ENCODE assay signal across 17 mouse cellular contexts in genomic region chr12:81168494-81168893, GRCm38 (mm10).
DNase-seq lines count a peak whose midpoint lies in the region; ATAC-seq and TF ChIP-seq lines count a peak whose summit lies in the region.
"Had no signal": no experiment of that assay in that cellular context is flagged by ENCODE, and none has a peak within 500 bp of the region (broad histone marks: within the 10 kb centered on the region; RNA-seq: fewer than 3 reads in every experiment).

No protein-coding gene starts in this region.

- H3K9ac ChIP-seq in forebrain, postnatal 0 days: no peak overlapping the region
- no peak overlapping the region for H3K9ac ChIP-seq in lung, embryonic 14.5 days
- H3K9ac ChIP-seq: hindbrain, embryonic 12.5 days had no signal

- no peaks in the 10 kb centered on the region for H3K4me1 ChIP-seq in forebrain, postnatal 0 days (ENCODE audit: insufficient read depth)
- peaks cover 15% of the 10 kb centered on the region for H3K4me1 ChIP-seq in forebrain, embryonic 10.5 days
- H3K4me1 ChIP-seq in lung, embryonic 14.5 days (ENCODE audit: insufficient read depth): no peaks in the 10 kb centered on the region
- H3K4me1 ChIP-seq in E14TG2a.4 (replicated peaks; ENCODE audit: low read depth, low read length): peaks cover 28% of the 10 kb centered on the region

- H3K4me2 ChIP-seq in forebrain, postnatal 0 days (ENCODE audit: low read depth): no peak overlapping the region
- H3K4me2 ChIP-seq in lung, embryonic 14.5 days: no peak overlapping the region
- H3K4me2 ChIP-seq: hindbrain, embryonic 12.5 days had no signal

- no peak overlapping the region for H3K27ac ChIP-seq in forebrain, postnatal 0 days (ENCODE audit: low read depth, low read length)
- H3K27ac ChIP-seq in forebrain, embryonic 10.5 days: no peak overlapping the region
- H3K27ac ChIP-seq in lung, embryonic 14.5 days (ENCODE audit: low read depth): no peak overlapping the region
- H3K27ac ChIP-seq: hindbrain, embryonic 12.5 days; macrophage had no signal

- WGBS in forebrain, postnatal 0 days: 79% methylated on average over 2 of the region's 2 CpGs
- 83% methylated on average over 2 of the region's 2 CpGs for WGBS in forebrain, embryonic 10.5 days
- 67% methylated on average over 2 of the region's 2 CpGs for WGBS in lung, embryonic 14.5 days

- H3K9me3 ChIP-seq in forebrain, postnatal 0 days (ENCODE audit: low read length): no peaks in the 10 kb centered on the region
- H3K9me3 ChIP-seq in forebrain, embryonic 10.5 days: no peaks in the 10 kb centered on the region
- no peaks in the 10 kb centered on the region for H3K9me3 ChIP-seq in lung, embryonic 14.5 days (ENCODE audit: low read depth, low read length)
- no peaks in the 10 kb centered on the region for H3K9me3 ChIP-seq in E14TG2a.4 (ENCODE audit: low read length)
- H3K9me3 ChIP-seq: hindbrain, embryonic 12.5 days had no signal

- no peak overlapping the region for H3K4me3 ChIP-seq in forebrain, postnatal 0 days (ENCODE audit: low read depth, low read length)
- no peak overlapping the region for H3K4me3 ChIP-seq in forebrain, embryonic 10.5 days
- no peak overlapping the region for H3K4me3 ChIP-seq in lung, embryonic 14.5 days (ENCODE audit: low read depth, low read length)
- H3K4me3 ChIP-seq in E14TG2a.4 (replicated peaks; ENCODE audit: low read length): no peak overlapping the region
- H3K4me3 ChIP-seq: erythroblast, embryonic 14.5 days; hindbrain, embryonic 12.5 days had no signal

- TF ChIP-seq CTCF in forebrain, postnatal 0 days (IDR thresholded peaks at IDR 0.05; ENCODE audit: low read depth): peak; percentile 9; the same call in 1 of the 2 replicates
- 0 out of 2 replicates have a peak, but pooled peaks have one; percentile 24 for TF ChIP-seq CTCF in lung, embryonic 14.5 days (IDR thresholded peaks at IDR 0.05; ENCODE audit: low read depth)
- TF ChIP-seq CTCF in E14TG2a.4 (conservative IDR thresholded peaks at IDR 0.05; ENCODE audit: low read length): peak; percentile 11; the same call in 1 of the 2 replicates

- no peak for DNase-seq in forebrain, postnatal 0 days
- no peak for DNase-seq in forebrain, embryonic 10.5 days (ENCODE audit: extremely low spot score, low spot score)
- no peak for DNase-seq in lung, embryonic 14.5 days
- no peak for DNase-seq in lung, postnatal 4 days
- no peak for DNase-seq in heart, adult 11 months
- DNase-seq: cerebellum, adult 11-12 months; heart, adult 18-20 months; kidney, postnatal 10 days; layer of hippocampus, adult 9-11 months had no signal

- no peak for ATAC-seq in forebrain, postnatal 0 days
- no peak for ATAC-seq in lung, embryonic 14.5 days (ENCODE audit: insufficient read depth)
- ATAC-seq in megakaryocyte progenitor cell, adult 5-6 weeks (replicated peaks; ENCODE audit: poor library complexity): 0 out of 2 replicates have a peak, but pooled peaks have one; percentile 46
- no peak for ATAC-seq in frontal cortex, adult (ENCODE audit: low TSS enrichment)
- ATAC-seq: intestine, embryonic 16.5 days; midbrain, embryonic 16.5 days had no signal

- no peaks in the 10 kb centered on the region for H3K27me3 ChIP-seq in forebrain, postnatal 0 days (ENCODE audit: insufficient read depth, low read length)
- H3K27me3 ChIP-seq in forebrain, embryonic 10.5 days (ENCODE audit: poor library complexity, severe bottlenecking): no peaks in the 10 kb centered on the region
- H3K27me3 ChIP-seq in lung, embryonic 14.5 days (ENCODE audit: insufficient read depth, low read length): no peaks in the 10 kb centered on the region
- no peaks in the 10 kb centered on the region for H3K27me3 ChIP-seq in E14TG2a.4 (ENCODE audit: insufficient read depth, low read length)
- H3K27me3 ChIP-seq: hindbrain, embryonic 12.5 days had no signal

- no peaks in the 10 kb centered on the region for H3K36me3 ChIP-seq in forebrain, postnatal 0 days (ENCODE audit: insufficient read depth)
- peaks cover 3% of the 10 kb centered on the region; the same call in 1 of the 2 replicates for H3K36me3 ChIP-seq in forebrain, embryonic 10.5 days (replicated peaks)
- no peaks in the 10 kb centered on the region for H3K36me3 ChIP-seq in lung, embryonic 14.5 days (ENCODE audit: insufficient read depth)
- H3K36me3 ChIP-seq in E14TG2a.4 (ENCODE audit: insufficient read depth, low read length): peaks cover 52% of the 10 kb centered on the region
